Mouse (Mus musculus) hindlimb bud, embryonic 11.5 days (tissue): ENCODE results near the gene Rasl10b.

Experiments
- DNase-seq: peaks from one replicate; pipeline ENCODE4 v3.0.0-alpha.2; 2012; ENCODE audit warnings: low read depth, low spot score; ENCODE audit errors: extremely low spot score

The Rasl10b gene

DNA sequence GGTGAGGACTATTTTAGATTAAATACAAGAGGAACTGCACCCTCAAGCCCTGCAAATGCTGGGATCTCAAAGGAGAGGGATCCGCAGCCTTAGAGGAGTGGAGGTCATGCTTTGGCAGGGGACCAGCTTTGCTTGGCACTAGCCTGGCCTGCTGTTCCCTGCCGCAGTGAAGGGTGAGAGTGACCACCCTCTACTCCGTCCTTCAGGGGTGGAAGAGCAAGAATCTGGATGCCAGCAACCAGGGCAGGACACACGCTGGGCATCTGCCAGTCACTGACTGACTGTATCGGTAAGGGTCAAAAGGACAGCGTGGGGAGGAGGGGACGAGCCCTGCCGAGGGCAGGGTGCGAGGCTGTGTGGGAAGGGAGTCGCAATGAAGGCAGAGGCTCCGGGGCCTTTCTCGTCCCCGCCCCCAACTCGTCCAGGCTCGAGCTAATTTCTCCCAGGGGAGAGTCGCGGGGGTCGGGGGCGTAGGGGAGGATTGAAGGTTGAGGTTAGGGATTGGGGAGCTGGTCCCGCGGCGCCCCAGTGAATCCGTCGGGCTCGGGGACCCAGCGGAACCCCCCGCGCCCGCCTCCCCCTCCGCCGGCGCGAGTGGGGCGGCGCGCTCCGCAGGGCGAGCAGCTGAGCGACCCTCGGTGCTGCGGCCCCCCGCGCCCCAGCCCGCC lies at the start of gene Rasl10b:
Rasl10b (plus strand) TSS at position 51 of the 668 bp plus-strand sequence.
- no peak for DNase-seq

- no peak for DNase-seq
These were observed 44.3 kb upstream of the Rasl10b start for GRCm38 (mm10) chr11:83364656-83365055.

DNA sequence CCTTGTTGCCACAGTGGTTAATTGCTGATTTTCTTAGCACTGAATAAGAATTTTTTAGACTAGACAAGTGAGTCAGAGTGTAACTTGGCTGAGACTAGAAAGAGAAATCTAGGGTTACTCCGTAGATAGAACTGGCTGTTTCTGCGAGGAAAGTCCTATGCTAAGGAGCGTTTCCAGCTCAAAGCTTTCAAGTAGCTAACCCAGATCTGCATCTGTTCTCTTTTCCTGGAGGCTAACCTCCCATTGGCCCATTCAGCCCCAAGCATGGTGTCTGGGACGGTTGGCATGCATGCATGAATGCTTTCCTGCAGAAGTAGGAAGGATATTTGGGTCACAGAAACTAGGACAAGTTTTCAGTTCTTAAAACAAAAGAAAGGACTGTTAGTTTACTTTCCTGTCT lies 37.7 kb upstream of the Rasl10b start:
- no peak for DNase-seq

DNA sequence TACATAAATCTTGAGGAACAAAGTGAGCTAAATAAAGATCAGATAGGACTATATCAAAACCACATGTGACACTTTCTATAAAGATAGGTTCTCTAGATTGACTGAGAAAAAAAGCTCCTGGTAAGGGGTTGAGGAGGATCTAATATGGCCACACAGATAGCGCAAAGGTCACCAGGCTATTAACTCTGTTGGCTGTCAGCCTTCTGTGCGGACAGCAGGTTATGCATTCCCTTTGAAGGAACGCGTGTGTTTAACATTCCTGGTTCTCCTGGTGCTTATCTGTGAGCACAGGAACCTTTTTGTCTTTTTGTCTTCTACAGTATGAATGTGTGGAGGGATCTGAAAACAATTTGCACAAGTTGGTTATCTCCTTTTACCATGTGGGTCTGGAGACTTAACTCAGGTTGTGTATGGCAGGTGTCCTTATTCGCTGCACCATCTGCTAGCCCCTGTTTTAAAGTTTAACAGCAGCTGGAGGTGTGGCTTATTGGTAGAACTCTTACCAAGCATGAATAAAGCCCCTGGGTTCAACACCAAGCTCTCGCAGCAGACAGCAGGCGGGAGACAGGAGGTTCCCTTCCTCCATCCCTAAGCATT lies 29.1 kb upstream of the Rasl10b start:
- no peak for DNase-seq

DNA sequence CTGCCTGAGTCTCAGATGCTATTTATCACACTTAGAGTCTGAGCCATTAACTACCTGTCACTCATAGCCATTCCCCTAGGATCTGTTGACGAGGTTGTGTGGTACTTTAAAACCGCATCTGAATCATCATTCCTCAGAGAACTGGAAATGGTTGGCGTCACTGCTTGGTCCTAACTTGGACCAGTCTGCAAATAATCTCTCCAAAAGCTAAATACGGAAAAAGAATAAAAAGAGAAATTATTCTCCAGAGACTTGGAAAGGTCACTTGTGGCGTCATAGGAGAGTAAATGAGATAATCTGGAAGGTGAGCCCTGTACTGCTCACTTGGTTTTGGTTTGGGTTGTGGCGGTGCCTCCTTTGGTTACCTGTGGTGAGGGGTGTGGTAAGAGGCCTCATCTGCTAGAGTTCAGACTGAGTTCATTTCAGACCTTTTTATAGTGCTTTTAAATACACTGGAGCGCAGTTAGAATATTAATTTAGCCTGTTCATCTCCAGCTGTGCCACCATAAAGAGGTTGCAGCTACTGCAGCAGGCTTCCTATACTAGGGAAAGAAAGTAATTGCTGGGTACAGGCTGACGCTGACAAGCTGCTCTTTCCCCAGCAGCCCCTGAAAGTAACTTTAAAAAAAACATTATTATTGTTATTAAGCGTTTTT lies 25.9 kb upstream of the Rasl10b start:
- DNase-seq, result no peak

DNA sequence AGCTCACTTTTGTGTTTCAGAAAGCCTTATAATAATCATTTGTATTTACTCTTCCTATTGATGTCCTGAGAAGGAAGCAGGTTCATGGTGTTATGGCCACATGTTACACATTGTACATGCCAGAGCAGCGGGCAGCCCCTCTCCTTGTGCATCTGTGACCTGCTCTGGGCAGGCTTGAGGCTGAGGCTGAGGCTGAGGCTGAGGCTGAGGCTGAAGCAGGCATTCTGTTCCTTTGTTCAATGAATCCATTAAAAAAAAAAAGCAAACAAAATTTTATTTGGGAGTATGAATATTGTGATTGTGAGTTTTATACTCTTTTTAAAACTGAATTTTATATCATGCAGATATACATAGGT lies 25.4 kb upstream of the Rasl10b start:
- DNase-seq, result no peak

- DNase-seq, result no peak
These were observed 15.9 kb upstream of the Rasl10b start for GRCm38 (mm10) chr11:83393062-83393461.

GRCm38 (mm10) chr11:83394802-83395439 lies 14.0 kb upstream of the Rasl10b start:
- DNase-seq, result no peak

DNA sequence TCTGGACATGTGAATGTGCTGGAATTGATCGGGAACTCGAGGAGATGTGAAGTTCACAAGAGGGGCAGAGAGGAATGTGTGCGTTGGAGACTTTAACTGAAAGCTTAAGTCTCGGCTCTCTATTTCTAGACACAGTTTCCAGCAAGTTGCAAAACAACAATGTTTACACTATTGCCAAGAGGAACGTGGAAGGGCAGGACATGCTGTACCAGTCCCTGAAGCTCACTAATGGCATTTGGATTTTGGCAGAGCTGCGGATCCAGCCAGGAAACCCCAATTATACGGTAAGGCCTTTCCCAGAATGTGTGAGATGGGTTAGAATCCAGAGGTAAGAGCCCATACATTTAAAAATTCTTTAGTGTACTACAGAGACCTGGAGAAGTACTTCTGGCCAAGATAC lies 11.3 kb upstream of the Rasl10b start:
- no peak for DNase-seq

DNA sequence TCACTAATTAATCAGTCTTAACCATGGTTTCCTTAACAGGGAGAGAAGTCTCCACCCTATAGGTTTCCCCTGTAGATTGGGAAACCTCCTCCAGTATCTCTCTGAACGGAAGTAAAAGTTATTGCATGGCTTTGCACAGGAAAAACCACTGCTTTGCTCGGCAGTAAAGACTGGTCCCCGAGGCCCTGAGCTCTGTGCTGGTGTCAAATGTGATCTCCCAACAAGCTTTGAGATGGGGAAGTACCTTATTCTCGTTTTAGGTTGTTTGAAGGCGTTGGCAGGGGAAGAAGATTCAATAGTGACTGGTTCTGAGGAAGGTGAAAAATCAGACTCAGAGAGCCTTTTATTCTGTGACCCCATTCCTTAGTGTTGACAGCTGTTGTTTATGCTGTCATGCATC lies 10.2 kb upstream of the Rasl10b start:
- DNase-seq, result no peak

DNA sequence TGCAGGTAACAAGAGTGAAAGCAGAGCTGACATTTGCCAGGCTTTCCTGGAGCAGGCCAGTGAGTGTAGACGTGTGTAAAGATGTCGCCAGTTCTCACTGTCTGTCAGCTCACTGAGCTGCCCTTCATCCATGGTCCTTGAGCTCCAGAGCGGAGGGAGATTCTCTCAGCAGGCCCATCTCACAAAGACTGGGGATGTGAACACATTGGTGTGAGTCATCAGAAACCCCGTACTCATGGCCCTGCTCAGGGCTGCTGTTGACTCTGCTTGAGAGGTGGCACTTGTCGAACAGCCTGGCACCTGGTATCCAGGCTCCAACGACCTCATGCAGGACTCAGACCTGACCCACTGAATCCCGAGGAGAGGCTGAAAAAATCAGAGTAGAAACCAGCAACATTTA lies 5.2 kb upstream of the Rasl10b start:
- DNase-seq, result no peak

DNA sequence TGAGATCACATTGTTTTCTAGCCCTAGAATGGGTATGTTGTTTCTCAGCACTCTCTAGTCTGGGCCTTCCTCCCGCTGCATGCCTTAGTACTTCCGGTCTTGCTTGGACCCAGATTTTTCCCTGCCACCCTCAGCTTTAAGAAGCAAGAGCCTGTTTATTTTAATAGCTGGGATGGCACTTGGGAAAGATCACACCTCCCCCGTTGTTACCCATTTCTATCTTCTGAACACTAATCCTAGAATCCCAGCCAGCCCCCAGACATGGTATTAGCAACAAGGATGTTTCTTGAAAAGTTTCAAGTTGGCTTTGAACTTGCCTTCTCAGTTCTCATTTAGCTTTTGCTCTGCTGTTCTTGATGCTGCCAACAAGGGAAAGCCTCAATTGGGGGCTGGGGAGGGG lies 2.5 kb upstream of the Rasl10b start:
- no peak for DNase-seq

- no peak for DNase-seq
These were observed 695 bp upstream of the Rasl10b start for GRCm38 (mm10) chr11:83408242-83408641.

DNA sequence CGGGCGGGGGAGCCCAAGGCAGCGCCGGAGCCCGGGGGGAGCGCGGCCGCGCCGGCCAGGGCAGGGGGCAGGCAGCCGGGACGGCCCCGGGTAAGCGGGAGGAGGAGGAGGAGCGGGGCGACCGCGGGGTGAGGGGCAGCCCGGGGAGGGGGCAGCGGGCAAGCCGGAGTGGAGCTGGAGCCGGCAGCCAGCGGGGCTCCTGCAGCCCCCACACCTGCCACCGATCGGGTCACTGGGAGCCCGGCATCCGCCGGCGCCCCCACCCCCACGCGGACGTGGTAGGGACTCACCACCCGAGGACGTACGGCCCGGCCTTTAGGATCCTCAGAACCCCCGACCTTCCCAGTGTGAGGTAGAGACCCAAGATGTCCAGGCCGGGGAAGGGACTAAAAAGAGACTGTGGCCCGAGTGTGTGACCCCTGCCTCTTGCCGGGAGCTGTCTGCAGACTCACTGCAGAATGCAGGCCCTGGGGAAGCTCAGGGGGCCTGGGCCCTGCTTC lies 905 bp downstream of the Rasl10b start:
- DNase-seq, result no peak

DNA sequence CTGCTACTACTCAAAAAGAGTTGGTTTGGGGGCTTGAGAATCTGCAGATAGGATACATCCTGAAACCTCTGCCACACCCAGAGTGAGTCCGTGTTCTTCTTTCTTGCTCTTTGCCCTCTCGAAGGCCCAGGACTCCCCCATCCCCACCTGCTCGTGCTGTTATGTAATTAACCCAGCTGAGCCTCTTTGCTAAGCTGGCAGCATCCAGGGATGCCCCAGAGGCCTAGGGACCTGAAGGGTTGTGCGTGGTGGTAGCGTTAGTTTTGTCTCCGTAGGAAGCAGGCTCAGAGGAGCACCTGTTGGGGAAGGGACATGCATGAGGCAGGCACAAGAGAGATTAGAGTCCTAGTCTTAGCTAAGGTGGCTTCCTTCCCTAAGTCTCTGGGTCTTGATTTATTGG lies 1.6 kb downstream of the Rasl10b start:
- no peak for DNase-seq

DNA sequence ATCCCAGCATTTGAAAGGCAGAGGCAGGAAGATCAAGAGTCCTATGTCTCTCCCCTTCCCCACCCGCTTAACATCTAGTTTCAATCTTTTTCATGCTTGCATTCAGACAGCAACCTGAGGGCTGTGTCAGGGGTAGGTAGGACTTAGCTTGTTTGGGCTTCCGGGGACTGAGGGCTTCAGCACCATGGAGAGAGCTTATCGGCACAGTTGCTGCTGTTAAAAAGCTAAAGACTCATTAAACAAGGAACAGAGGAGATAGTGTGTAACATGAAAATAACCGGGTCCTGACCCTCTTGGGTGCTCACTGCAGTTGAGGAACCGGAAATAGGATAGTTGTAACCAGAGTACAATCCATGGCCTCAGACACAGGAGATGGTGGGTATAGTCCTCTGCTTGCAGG lies 8.1 kb downstream of the Rasl10b start:
- peak; percentile 83 for DNase-seq

DNA sequence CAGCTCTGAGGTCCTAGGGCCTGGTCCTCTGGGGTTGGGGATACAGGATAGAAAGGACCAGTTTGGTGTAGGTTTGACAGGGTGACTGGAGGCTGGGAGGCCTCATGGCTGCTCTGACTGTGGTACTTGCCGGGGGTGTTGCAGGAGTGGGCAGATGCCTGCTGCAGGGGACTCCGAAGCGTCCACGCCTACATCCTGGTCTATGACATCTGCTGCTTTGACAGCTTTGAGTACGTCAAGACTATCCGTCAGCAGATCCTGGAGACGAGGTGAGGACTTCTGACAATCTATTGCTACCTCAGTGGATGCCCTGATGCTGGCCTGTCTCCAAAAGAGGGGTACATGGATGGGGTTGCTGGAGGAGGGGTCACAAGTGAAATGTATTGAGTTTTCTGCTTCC lies 8.8 kb downstream of the Rasl10b start:
- DNase-seq, result no peak

DNA sequence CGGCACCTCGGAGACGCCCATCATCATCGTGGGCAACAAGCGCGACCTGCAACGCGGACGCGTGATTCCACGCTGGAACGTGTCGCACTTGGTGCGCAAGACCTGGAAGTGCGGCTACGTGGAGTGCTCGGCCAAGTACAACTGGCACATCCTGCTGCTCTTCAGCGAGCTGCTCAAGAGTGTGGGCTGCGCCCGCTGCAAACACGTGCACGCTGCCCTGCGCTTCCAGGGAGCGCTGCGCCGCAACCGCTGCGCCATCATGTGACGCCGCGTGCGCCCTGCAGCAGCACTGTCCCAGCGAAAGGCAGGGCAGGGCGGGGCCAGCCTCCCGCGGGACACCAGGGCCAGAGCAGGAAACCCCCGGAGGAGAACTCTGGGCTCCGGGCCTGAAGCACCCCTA lies 9.6 kb downstream of the Rasl10b start:
- no peak for DNase-seq

DNA sequence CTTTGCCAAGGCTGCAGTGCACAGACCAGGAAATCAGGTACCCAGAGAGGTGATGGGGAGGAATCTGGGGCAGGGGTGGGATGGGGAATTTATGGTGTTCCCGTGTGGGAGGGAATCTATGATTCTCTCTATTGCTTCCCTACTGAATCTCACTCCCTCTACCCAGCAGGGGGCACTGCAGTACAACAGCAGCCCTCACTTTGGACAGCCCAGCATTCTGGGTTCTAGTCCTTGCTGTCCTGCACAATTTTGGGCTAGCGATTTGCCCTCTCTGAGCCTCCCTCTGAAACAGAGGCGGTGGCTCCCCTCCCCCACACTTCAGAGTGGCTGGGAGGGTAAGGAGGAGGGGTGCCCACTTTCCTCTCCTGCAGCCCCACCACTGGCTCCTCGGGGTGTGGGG lies 11.4 kb downstream of the Rasl10b start:
- DNase-seq, result no peak

DNA sequence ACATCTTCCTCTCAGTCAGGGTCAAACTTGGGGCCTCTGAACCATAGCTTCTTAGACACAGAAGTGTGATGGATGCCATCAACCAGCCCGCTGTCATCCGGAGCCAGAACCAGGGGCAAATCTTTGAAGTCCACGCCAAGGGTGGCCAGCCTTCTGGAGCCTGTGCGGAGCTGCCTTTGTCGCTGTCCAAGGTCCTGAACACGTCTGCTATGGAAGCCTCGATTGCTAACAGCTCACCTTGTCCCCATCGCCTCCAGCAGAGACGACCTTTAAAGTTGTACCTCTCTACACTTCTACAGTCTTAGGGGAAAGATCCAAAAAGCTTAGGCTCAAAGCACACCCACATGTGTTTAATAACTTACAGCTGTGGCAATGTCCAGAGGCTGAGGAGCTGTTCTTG lies 12.4 kb downstream of the Rasl10b start:
- DNase-seq, result peak; percentile 68

- DNase-seq, result no peak
These were observed 15.7 kb downstream of the Rasl10b start for GRCm38 (mm10) chr11:83424681-83425080.

DNA sequence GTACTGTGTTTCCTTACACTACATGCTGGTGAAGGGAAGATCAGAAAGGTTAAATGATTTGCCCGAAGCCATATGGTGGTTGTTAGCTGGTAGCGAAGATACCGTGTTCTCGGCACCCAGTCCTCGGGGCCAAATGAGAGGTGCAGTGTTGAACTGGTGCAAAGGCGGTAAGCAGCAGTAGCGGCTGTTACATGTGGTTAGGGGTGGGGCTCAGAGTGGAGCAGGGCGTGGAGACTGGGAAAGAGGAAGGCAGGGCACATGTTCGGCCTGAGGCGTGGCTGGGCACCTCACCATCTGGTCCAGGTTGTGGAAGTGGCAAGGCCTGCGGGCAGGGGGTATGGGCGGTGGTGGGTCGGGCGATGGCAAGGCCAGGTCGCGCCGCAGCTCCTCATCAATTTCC lies 18.0 kb downstream of the Rasl10b start:
- no peak for DNase-seq
